Mouse (Mus musculus) myocyte (in vitro differentiated cells): ENCODE measurements at regions not wholly inside any gene's neighbourhood (a gene's known extent, or its start where the extent isn't known, plus 50 kb on each side); places are given as distances from the start of the nearest gene placed in this dataset.

Experiments
- CEBPB ChIP-seq: IDR thresholded peaks from 2 replicates; pipeline ENCODE4 v1.6.1; 2011; ENCODE audit warnings: mild to moderate bottlenecking, moderate library complexity; ENCODE audit not compliant: poor library complexity, insufficient read depth, severe bottlenecking
- E2F4 ChIP-seq: IDR thresholded peaks from one replicate; pipeline ENCODE4 v1.6.1; 2011; ENCODE audit warnings: mild to moderate bottlenecking, control low read depth, moderate library complexity; ENCODE audit not compliant: insufficient read depth
- MAX ChIP-seq: IDR thresholded peaks from one replicate; pipeline ENCODE4 v1.6.1; 2011; ENCODE audit warnings: low read depth, mild to moderate bottlenecking, control low read depth
- MYOG ChIP-seq, 3 experiments: IDR thresholded peaks; one replicate each; pipeline ENCODE4 v1.6.1; 2011; ENCODE audit warnings: control low read depth in 2 of 3, low read depth in 2 of 3, mild to moderate bottlenecking in 2 of 3; ENCODE audit not compliant: insufficient read length in 2 of 3, control insufficient read depth in 1 of 3, insufficient read depth in 1 of 3
- POLR2A ChIP-seq: IDR thresholded peaks from one replicate; pipeline ENCODE4 v1.6.1; 2011; ENCODE audit warnings: low read depth, mild to moderate bottlenecking, control low read depth, moderate library complexity; ENCODE audit not compliant: insufficient read length
- POLR2AphosphoS2 ChIP-seq: IDR thresholded peaks from one replicate; pipeline ENCODE4 v1.6.1; 2011; ENCODE audit warnings: low read depth, control low read depth; ENCODE audit not compliant: insufficient read length
- SRF ChIP-seq: IDR thresholded peaks from one replicate; pipeline ENCODE4 v1.6.1; 2011; ENCODE audit warnings: low read depth; ENCODE audit not compliant: control insufficient read depth, insufficient read length
- USF1 ChIP-seq: IDR thresholded peaks from one replicate; pipeline ENCODE4 v1.6.1; 2011; ENCODE audit warnings: low read depth, mild to moderate bottlenecking, control low read depth, moderate library complexity

GRCm38 (mm10) chr5:118478120-118478768, 82.2 kb upstream of the Med13l start:
- TF ChIP-seq POLR2A (no peak), CEBPB (no peak), MYOG (IDR thresholded peaks at IDR 0.05; ENCODE audit: control insufficient read depth in 1 of 3, insufficient read depth in 1 of 3, insufficient read length in 2 of 3, low read depth in 2 of 3) (no peak), USF1 (no peak), POLR2AphosphoS2 (no peak), MAX (no peak), E2F4 (peak; percentile 78), SRF (no peak)
